Mouse (Mus musculus) cerebellum, postnatal 14 days (tissue): ENCODE results near the gene 4933405L10Rik.
A peak's percentile ranks its signal among the peaks of the same experiment; 100 is the strongest.

Source experiments
- DNase-seq, 2 experiments: peaks; one replicate each; pipeline ENCODE4 v3.0.0; 2021; ENCODE audit warnings: mixed read lengths in 2 of 2

The 4933405L10Rik gene

GRCm38 (mm10) chr8:105757796-105758276, 50.4 kb downstream of the 4933405L10Rik start:
- DNase-seq: no peak

DNA sequence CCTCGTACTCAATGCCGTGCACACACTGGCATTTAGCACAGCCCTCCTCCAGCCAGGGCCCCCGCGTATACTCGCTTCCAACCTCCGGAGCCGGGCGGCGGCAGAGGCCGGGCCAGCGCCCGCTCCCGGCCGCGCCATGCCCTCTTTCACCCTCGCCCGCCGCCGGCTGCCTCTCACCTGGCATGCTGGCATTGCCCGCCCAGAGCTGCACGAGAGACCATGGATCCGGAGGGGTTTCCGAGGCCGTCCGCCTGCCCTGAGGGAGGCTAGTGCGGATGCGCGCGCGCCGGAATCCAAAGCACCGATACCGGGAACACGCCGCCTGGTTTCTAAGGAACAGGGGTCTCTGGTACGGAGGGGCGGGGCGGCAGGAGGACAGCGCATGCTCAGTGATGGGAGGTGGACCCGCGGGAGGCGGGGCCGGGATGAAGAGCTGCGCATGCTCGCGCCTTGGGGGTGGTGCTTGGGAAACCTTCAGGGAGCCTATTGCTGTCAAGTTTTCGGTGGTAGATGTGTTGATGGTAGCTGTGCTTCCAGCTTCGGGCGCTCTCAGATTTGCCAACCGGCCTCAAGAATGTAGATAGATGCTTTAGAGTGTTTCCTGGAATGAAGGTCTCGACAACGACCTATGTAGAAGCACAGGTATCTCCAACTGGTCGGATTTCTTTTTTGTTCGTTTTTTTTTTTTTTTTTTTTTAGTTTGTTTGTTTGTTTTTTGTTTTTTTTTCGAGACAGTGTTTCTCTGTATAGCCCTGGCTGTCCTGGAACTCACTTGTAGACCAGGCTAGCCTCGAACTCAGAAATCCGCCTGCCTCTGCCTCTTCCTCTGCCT, 51.0 kb downstream of the 4933405L10Rik start, which contains the start of gene Gfod2:
Gene Gfod2 (minus strand): TSS at position 388 of the 832 bp plus-strand sequence.
- DNase-seq: peak; percentile 99
